Mouse (Mus musculus): ENCODE measurements around the gene Fgf8. TPM values are rescaled to one million over a fixed set of nuclear protein-coding genes. Genes with fewer than 3 reads are reported as not detected.

The Fgf8 gene
- polyA plus RNA-seq, 1 experiment from 2014 or later, result 16.1 TPM

DNA sequence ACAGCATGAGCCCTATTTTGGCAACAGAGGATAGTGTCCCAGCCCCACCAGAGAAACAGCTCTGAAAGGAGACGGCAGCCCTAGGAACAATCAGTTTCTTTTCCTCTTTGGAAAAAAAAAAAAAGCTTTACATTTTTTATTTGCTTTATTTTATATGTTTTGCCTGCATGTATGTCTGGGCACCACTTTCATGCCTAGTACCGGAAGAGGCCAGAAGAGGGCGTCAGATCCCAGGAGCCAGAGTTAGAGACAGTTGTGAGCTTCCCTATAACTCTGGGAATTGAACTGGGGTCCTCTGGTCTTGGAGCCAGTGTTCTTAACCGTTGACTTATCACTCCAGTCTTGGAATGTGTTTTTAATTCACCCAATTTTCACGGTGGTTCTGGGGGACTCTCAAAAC is 20.5 kb downstream of the Fgf8 start:
- Histone ChIP-seq H3K4me2 (no peak overlapping the region), H3K27ac (no peak overlapping the region), H3K27me3 (peaks cover 20% of the 10 kb centered on the region), H3K4me3 (replicated peaks) (no peak overlapping the region), H3K4me1 (replicated peaks) (peaks cover 29% of the 10 kb centered on the region), H3K36me3 (no peaks in the 10 kb centered on the region), H3K9me3 (no peaks in the 10 kb centered on the region), H3K9ac (replicated peaks) (no peak overlapping the region)
- 68% methylated on average over 5 of the region's 5 CpGs for WGBS
- no peak for ATAC-seq (ENCODE audit: insufficient number of reproducible peaks, insufficient read depth, low FRiP score, low TSS enrichment, low read depth)

DNA sequence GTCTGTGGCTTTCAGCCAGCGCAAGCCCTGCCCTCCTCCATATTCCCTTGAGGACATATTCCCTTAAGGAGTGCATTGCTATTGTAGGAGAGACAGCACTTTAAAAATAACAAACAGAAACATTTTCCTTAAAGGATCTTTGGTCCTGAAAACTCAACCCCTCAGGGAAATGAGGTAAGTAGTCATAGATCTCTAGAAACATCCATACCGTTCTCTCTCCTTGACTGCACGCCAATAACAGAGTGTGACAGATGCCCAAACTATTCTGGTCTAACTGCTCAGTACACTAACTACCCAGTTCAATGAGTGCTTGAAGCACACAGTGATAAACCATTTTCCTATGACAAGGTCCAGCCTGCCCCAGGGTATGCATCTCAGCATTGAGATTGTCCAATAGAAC is 24.4 kb downstream of the Fgf8 start:
- H3K27ac ChIP-seq, result no peak overlapping the region
- no peak overlapping the region for H3K4me2 ChIP-seq
- H3K4me3 ChIP-seq (replicated peaks), result no peak overlapping the region
- no peaks in the 10 kb centered on the region for H3K36me3 ChIP-seq
- H3K9me3 ChIP-seq, result no peaks in the 10 kb centered on the region
- WGBS, result 77% methylated on average over 3 of the region's 3 CpGs
- no peak for ATAC-seq (ENCODE audit: insufficient number of reproducible peaks, insufficient read depth, low FRiP score, low TSS enrichment, low read depth)
- H3K9ac ChIP-seq (replicated peaks), result no peak overlapping the region
- peaks cover 14% of the 10 kb centered on the region; the same call in 1 of the 2 replicates for H3K27me3 ChIP-seq
- H3K4me1 ChIP-seq (replicated peaks), result peaks cover 18% of the 10 kb centered on the region

DNA sequence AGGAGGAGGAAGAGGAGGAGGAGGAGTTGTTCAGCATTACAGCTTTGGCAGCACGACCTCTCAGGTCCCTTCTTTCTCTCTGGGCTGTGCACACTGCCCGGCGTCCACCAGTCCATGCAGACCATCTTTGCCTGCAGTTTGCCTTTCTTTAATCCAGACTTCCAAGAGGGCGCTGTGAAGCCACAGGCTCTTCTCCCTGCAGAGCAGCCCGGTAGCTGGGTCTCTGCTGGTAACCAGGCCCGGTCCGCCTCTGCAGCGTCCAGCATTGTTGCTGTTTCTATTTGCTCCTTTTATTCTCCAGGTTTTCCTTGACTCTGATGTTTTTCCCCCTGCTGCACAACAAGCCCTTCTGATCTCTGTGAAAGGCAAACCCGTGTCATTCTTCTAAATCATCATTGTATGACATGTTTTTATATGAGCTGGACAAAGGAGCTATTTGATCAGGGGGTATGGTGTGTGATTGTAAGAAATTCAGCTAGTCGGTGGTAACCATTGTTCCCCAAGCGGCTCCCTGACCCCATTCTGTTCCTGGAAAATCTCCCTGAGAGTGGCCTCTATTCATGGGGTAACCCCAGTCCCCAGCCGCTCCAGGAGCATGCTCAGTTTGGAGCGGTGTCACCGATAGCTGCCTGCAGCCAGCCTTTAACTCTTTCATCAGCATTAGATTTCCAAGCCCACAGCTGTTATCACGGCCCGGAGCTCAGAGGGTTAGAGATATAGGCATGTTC is 25.1 kb downstream of the Fgf8 start:
- Histone ChIP-seq H3K9me3 (no peaks in the 10 kb centered on the region), H3K36me3 (no peaks in the 10 kb centered on the region), H3K4me2 (peak overlapping the region; percentile 42), H3K27ac (no peak overlapping the region), H3K9ac (replicated peaks) (no peak overlapping the region), H3K4me3 (replicated peaks) (no peak overlapping the region), H3K27me3 (peaks cover 14% of the 10 kb centered on the region; the same call in 1 of the 2 replicates), H3K4me1 (replicated peaks) (peaks cover 18% of the 10 kb centered on the region)
- WGBS, result 10% methylated on average over 16 of the region's 16 CpGs
- ATAC-seq (ENCODE audit: insufficient number of reproducible peaks, insufficient read depth, low FRiP score, low TSS enrichment, low read depth), result peak; percentile 59; the same call in 1 of the 2 replicates

DNA sequence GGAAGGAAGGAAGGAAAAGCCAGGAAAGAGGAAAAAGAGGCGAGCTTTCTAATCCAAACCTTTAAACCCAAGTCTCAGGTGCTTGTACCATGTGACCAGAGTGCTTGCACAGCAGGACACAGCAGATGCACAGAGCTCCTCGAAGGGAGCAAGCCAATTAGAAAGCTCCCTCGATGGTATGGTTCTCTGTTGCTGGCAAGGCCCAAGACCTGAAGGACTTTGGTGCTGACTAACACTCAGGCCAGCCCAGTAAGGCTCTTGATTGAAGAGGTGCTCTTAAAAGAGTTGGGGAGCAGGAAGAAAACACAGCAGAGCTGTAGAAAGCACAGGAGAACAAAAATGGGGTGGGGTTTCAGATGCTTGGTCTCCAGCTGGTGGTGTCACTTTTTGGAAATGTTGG is 34.0 kb downstream of the Fgf8 start:
- Histone ChIP-seq H3K4me1 (replicated peaks) (peaks cover 4% of the 10 kb centered on the region; the same call in 1 of the 2 replicates), H3K9ac (replicated peaks) (no peak overlapping the region), H3K27me3 (no peaks in the 10 kb centered on the region), H3K4me2 (no peak overlapping the region), H3K27ac (no peak overlapping the region), H3K9me3 (no peaks in the 10 kb centered on the region), H3K36me3 (no peaks in the 10 kb centered on the region), H3K4me3 (replicated peaks) (no peak overlapping the region)
- no peak for ATAC-seq (ENCODE audit: insufficient number of reproducible peaks, insufficient read depth, low FRiP score, low TSS enrichment, low read depth)
- WGBS, result 60% methylated on average over 3 of the region's 3 CpGs

DNA sequence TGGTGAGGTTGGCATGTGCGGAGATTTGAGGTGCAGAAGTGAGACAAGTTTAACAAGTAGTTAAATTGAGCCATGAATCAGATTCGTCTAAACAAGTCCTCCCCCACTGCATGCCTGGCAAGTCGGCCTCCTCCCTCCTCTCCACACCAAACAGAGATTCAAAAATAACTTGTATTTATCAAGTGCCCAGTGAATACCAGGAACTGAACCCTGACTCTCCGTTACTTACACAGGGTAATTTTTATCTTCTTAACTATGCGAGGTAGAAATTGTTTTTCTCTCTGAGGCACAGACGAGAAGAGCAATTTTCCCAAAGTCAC is 46.5 kb downstream of the Fgf8 start:
- 44% methylated on average over 6 of the region's 6 CpGs for WGBS
- peaks cover 9% of the 10 kb centered on the region for H3K4me1 ChIP-seq (replicated peaks)
- no peaks in the 10 kb centered on the region for H3K9me3 ChIP-seq
- H3K9ac ChIP-seq (replicated peaks), result no peak overlapping the region
- peaks cover 8% of the 10 kb centered on the region for H3K27me3 ChIP-seq
- no peak overlapping the region; the same call in 1 of the 2 replicates for H3K4me2 ChIP-seq
- H3K4me3 ChIP-seq (replicated peaks), result no peak overlapping the region
- no peak overlapping the region for H3K27ac ChIP-seq
- H3K36me3 ChIP-seq, result no peaks in the 10 kb centered on the region
- ATAC-seq (ENCODE audit: insufficient number of reproducible peaks, insufficient read depth, low FRiP score, low TSS enrichment, low read depth), result no peak

DNA sequence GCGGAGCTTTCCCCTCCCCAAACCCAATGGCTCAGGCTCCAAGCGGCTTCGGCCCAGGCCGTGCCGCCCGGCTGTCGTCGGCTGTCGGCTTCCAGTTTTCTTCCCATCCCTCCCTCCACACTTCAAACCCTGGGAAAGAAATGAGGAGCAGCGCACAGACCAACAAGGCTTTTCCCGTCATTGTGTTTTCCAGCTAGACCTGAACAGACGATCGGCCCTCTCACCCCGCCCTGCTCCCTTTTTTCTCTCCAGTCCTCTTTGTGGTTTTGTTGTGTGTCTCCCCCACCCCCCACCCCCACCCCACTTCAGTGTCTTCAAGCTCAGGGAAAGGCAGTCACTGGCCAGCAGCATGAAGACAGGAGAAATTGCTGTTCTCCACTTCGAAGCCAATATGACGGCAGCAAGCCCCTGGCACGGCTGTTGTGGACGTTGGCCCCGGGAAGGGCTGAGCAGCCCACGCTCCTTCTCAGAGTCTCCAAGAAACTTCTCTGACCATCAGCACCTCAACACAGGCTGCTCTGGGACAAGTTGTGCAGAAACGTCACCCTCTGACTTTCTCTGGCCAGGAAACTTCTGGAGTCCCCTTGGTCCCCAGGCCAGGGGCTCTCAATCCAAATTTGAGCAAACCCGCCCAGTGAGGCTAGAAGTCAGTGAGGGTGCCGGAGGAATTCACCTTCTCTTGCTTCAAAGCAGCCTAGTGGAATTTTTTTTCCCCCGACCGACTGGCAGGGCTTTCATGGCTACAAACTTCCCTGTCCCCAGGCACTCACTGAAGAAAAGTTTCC is 47.0 kb downstream of the Fgf8 start:
- Histone ChIP-seq H3K27ac (no peak overlapping the region), H3K4me1 (replicated peaks) (peaks cover 14% of the 10 kb centered on the region), H3K4me2 (peak overlapping the region; percentile 21), H3K9me3 (no peaks in the 10 kb centered on the region), H3K9ac (replicated peaks) (0 out of 2 replicates have a peak overlapping the region, but pooled peaks have one; percentile 4), H3K36me3 (no peaks in the 10 kb centered on the region), H3K27me3 (peaks cover 8% of the 10 kb centered on the region), H3K4me3 (replicated peaks) (no peak overlapping the region)
- ATAC-seq (ENCODE audit: insufficient number of reproducible peaks, insufficient read depth, low FRiP score, low TSS enrichment, low read depth), result no peak
- 45% methylated on average over 25 of the region's 25 CpGs for WGBS

DNA sequence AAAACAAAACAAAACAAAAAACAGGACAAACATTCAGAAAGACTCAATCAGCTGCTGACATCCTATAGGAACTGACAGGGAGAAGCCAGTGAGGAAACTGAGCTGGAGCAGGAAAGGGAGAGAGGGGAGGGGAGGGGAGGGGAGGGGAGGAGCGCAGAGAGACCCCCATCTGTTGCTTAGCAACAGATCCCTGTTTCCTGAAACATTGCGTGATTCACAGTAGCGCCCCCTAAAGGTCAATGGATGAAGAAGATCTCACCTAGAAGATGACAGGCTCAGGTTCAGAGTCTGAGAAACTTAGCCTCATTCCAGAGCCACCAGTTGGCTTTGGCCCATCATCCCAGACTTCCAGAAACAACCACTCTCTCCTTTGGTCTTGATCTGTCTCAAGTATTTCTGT is 48.7 kb downstream of the Fgf8 start:
- no peak for ATAC-seq (ENCODE audit: insufficient number of reproducible peaks, insufficient read depth, low FRiP score, low TSS enrichment, low read depth)
- Histone ChIP-seq H3K9ac (replicated peaks) (no peak overlapping the region), H3K36me3 (no peaks in the 10 kb centered on the region), H3K27me3 (peaks cover 8% of the 10 kb centered on the region), H3K4me3 (replicated peaks) (no peak overlapping the region), H3K9me3 (no peaks in the 10 kb centered on the region), H3K4me1 (replicated peaks) (peaks cover 22% of the 10 kb centered on the region), H3K4me2 (no peak overlapping the region), H3K27ac (no peak overlapping the region)
- 31% methylated on average over 3 of the region's 3 CpGs for WGBS

DNA sequence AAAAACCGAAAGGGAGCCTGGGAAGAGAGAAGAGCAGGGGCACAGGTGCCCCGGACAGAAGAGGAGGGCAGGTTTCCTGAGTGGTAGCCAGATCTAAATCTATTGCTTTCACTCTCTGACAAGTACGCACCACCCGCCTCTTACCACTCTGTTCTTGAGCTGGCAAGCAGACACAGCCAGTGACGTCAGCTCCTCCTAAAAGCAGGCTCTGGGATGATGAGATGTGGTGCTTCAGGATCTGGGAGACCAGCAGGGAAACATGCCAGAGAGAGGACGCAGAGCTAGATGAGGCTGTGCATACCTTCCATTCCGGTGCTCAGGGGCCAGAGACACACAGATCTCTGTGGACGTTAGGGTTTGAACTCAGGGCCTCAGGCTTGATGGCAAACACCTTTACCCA is 50.5 kb downstream of the Fgf8 start:
- Histone ChIP-seq H3K4me2 (no peak overlapping the region), H3K9ac (replicated peaks) (no peak overlapping the region), H3K4me1 (replicated peaks) (peaks cover 22% of the 10 kb centered on the region), H3K36me3 (no peaks in the 10 kb centered on the region), H3K4me3 (replicated peaks) (no peak overlapping the region), H3K27me3 (peaks cover 8% of the 10 kb centered on the region), H3K27ac (no peak overlapping the region), H3K9me3 (no peaks in the 10 kb centered on the region)
- WGBS, result 90% methylated on average over 8 of the region's 8 CpGs
- no peak for ATAC-seq (ENCODE audit: insufficient number of reproducible peaks, insufficient read depth, low FRiP score, low TSS enrichment, low read depth)

DNA sequence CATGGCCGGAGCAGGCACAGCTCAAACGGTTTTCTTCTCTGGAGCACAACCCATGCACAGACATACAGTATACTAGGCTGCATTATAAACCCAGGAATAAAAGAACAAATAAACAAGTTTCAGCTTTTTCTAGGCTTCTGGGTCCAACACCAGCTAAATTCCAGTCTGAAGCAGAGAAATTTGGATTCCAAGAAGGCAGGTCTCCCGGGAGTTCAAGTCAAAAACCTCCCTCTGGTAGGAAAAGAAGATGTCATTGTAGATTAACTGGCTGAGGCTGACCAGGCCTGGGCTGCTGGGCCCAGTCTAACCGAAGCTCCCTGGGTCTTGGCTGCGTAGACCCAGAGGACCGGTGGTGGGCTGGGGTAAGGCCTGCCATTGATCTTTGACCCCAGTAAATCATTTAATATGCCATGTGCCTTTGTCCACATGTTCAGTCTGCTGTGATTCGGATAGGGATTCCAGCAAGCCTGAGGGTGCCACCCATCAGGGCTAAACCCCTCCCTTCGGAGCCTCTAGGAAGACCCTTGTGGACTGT is 51.6 kb downstream of the Fgf8 start:
- H3K4me2 ChIP-seq, result no peak overlapping the region
- peaks cover 6% of the 10 kb centered on the region; the same call in 1 of the 2 replicates for H3K27me3 ChIP-seq
- H3K27ac ChIP-seq, result peak overlapping the region; percentile 17; the same call in 1 of the 2 replicates
- H3K4me3 ChIP-seq (replicated peaks), result no peak overlapping the region
- ATAC-seq (ENCODE audit: insufficient number of reproducible peaks, insufficient read depth, low FRiP score, low TSS enrichment, low read depth), result no peak
- WGBS, result 42% methylated on average over 8 of the region's 8 CpGs
- no peak overlapping the region for H3K9ac ChIP-seq (replicated peaks)
- H3K4me1 ChIP-seq (replicated peaks), result peaks cover 17% of the 10 kb centered on the region
- no peaks in the 10 kb centered on the region for H3K36me3 ChIP-seq
- no peaks in the 10 kb centered on the region for H3K9me3 ChIP-seq

DNA sequence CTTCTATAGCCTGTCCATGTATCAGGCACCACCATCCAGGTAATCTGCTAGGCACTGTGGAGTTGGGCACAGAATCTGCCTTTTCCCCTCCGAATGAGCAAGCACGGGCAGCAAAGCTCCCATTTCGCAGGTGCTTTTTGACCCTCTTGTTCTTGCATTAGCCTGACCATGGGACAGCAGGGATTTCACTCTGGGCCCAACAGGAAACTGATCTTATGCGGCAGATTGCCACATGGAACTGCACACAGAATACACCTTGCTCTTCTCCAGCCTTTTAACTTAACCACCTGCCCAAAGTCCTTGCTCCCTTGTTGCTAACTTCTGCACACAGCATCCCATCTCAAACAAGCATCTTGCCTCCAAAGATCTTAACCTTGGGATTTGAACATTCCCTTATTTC is 55.7 kb downstream of the Fgf8 start:
- Histone ChIP-seq H3K9me3 (no peaks in the 10 kb centered on the region), H3K36me3 (no peaks in the 10 kb centered on the region), H3K4me1 (replicated peaks) (peaks cover 15% of the 10 kb centered on the region), H3K9ac (replicated peaks) (no peak overlapping the region), H3K4me3 (replicated peaks) (no peak overlapping the region), H3K4me2 (no peak overlapping the region), H3K27ac (no peak overlapping the region), H3K27me3 (peaks cover 11% of the 10 kb centered on the region; the same call in 1 of the 2 replicates)
- WGBS, result 71% methylated on average over 4 of the region's 4 CpGs
- ATAC-seq (ENCODE audit: insufficient number of reproducible peaks, insufficient read depth, low FRiP score, low TSS enrichment, low read depth), result no peak

Data from limb, embryonic 12.5 days (tissue).